Mouse (Mus musculus) thymus, adult 2 months (tissue): ENCODE data around the gene Nol12. TPM values are rescaled to one million over a fixed set of nuclear protein-coding genes. Genes with fewer than 3 reads are reported as not detected.

Experiments
- DNase-seq: peaks from one replicate; pipeline ENCODE4 v3.0.0; 2021
- H3K27ac ChIP-seq: fragments of 200-500 bp; 2 replicates; pipeline ENCODE4 v1.5.1; 2012; ENCODE audit warnings: low read length, control low read depth; ENCODE audit not compliant: control insufficient read depth, insufficient read depth
- H3K27me3 ChIP-seq: fragments of 200-500 bp; 2 replicates; pipeline ENCODE4 v1.6.1; 2012; ENCODE audit warnings: mild to moderate bottlenecking, low read length, moderate library complexity, mixed read lengths; ENCODE audit not compliant: control insufficient read depth, insufficient read depth
- H3K36me3 ChIP-seq: fragments of 200-500 bp; 2 replicates; pipeline ENCODE4 v1.6.1; 2012; ENCODE audit warnings: mild to moderate bottlenecking, low read length, moderate library complexity; ENCODE audit not compliant: control insufficient read depth, insufficient read depth
- H3K4me1 ChIP-seq: fragments of 200-500 bp; replicated peaks from 2 replicates; pipeline ENCODE4 v1.6.1; 2012; ENCODE audit warnings: low read length; ENCODE audit not compliant: control insufficient read depth, insufficient read depth
- H3K4me3 ChIP-seq: fragments of 200-500 bp; 2 replicates; pipeline ENCODE4 v1.5.1; 2012; ENCODE audit warnings: mild to moderate bottlenecking, low read length, control low read depth, moderate library complexity; ENCODE audit not compliant: control insufficient read depth, insufficient read depth
- CTCF ChIP-seq: fragments of 200-500 bp; IDR thresholded peaks from 2 replicates; pipeline ENCODE4 v1.5.1; 2012; ENCODE audit warnings: mild to moderate bottlenecking, control low read depth, low read length, moderate library complexity, borderline replicate concordance; ENCODE audit not compliant: control insufficient read depth, poor library complexity, insufficient read depth; ENCODE audit errors: extremely low read depth
- POLR2A ChIP-seq: fragments of 200-500 bp; IDR thresholded peaks from 2 replicates; pipeline ENCODE4 v1.6.1; 2012; ENCODE audit warnings: mild to moderate bottlenecking, low read length, control low read depth, moderate library complexity; ENCODE audit not compliant: control insufficient read depth, poor library complexity, insufficient read depth; ENCODE audit errors: extremely low read depth
- WGBS: fragments of 180-500 bp; shearing (Covaris S2); methylation state at CpG from one replicate; pipeline ENCODE4 v1.1.7; 2018; 5-methylcytosine and 5-hydroxymethylcytosine counted together
- polyA plus RNA-seq: library from polyadenylated mRNA; depleted of rRNA; stranded (reverse); fragments of >200 nt; gene quantifications from 2 replicates; pipeline ENCODE4 v1.2.3, GENCODE M21; 2012

Nol12 gene
- polyA plus RNA-seq, 1 experiment = 27.9 TPM

- 45% methylated on average over 8 of the region's 8 CpGs for WGBS
Observed at GRCm38 (mm10) chr15:78914823-78915659, 19.7 kb upstream of the Nol12 start.

GRCm38 (mm10) chr15:78915660-78916017 lies 19.1 kb upstream of the Nol12 start:
- Histone ChIP-seq H3K4me3 (no peak overlapping the region), H3K27ac (no peak overlapping the region), H3K4me1 (peaks cover 30% of the 10 kb centered on the region), H3K36me3 (no peaks in the 10 kb centered on the region), H3K27me3 (no peaks in the 10 kb centered on the region)
- WGBS = 7% methylated on average over 8 of the region's 8 CpGs
- TF ChIP-seq POLR2A (no peak), CTCF (no peak; the same call in 1 of the 2 replicates)
- DNase-seq = peak; percentile 82

More at GRCm38 (mm10) chr15:78914823-78915659, 19.7 kb upstream of the Nol12 start:
- TF ChIP-seq CTCF = no peak
- TF ChIP-seq POLR2A = no peak
- peaks cover 30% of the 10 kb centered on the region for H3K4me1 ChIP-seq
- H3K27ac ChIP-seq = no peak overlapping the region
- H3K36me3 ChIP-seq = peaks cover under 1% of the 10 kb centered on the region
- H3K4me3 ChIP-seq = peak overlapping the region; percentile 70
- no peaks in the 10 kb centered on the region for H3K27me3 ChIP-seq
- DNase-seq = no peak

GRCm38 (mm10) chr15:78916052-78916826 lies 18.5 kb upstream of the Nol12 start:
- DNase-seq = no peak
- TF ChIP-seq POLR2A (no peak), CTCF (peak; percentile 33; the same call in 1 of the 2 replicates)
- H3K4me1 ChIP-seq = peaks cover 30% of the 10 kb centered on the region
- 87% methylated on average over 12 of the region's 12 CpGs for WGBS
- no peaks in the 10 kb centered on the region for H3K36me3 ChIP-seq
- no peak overlapping the region for H3K27ac ChIP-seq
- H3K4me3 ChIP-seq = no peak overlapping the region
- H3K27me3 ChIP-seq = no peaks in the 10 kb centered on the region

- Histone ChIP-seq H3K27ac (no peak overlapping the region), H3K27me3 (no peaks in the 10 kb centered on the region), H3K4me1 (peaks cover 42% of the 10 kb centered on the region), H3K36me3 (no peaks in the 10 kb centered on the region), H3K4me3 (no peak overlapping the region)
- 96% methylated on average over 23 of the region's 23 CpGs for WGBS
- DNase-seq = no peak
- TF ChIP-seq CTCF = no peak
- TF ChIP-seq POLR2A = no peak
Observed at GRCm38 (mm10) chr15:78918126-78918525, 16.6 kb upstream of the Nol12 start.

GRCm38 (mm10) chr15:78919914-78920313 lies 14.8 kb upstream of the Nol12 start:
- H3K27me3 ChIP-seq = no peaks in the 10 kb centered on the region
- no peak overlapping the region for H3K4me3 ChIP-seq
- no peaks in the 10 kb centered on the region for H3K36me3 ChIP-seq
- H3K27ac ChIP-seq = no peak overlapping the region
- no peak for DNase-seq
- TF ChIP-seq POLR2A (no peak), CTCF (no peak)
- peaks cover 45% of the 10 kb centered on the region for H3K4me1 ChIP-seq
- 91% methylated on average over 12 of the region's 12 CpGs for WGBS

- no peak for DNase-seq
- Histone ChIP-seq H3K27ac (peak overlapping the region; percentile 71; the same call in 1 of the 2 replicates), H3K4me1 (peaks cover 55% of the 10 kb centered on the region), H3K36me3 (no peaks in the 10 kb centered on the region), H3K27me3 (no peaks in the 10 kb centered on the region), H3K4me3 (no peak overlapping the region)
- no peak for TF ChIP-seq CTCF
- TF ChIP-seq POLR2A = no peak
- WGBS = 39% methylated on average over 7 of the region's 7 CpGs
Observed at GRCm38 (mm10) chr15:78922700-78923099, 12.0 kb upstream of the Nol12 start.

- 4% methylated on average over 6 of the region's 6 CpGs for WGBS
- DNase-seq = peak; percentile 76
- Histone ChIP-seq H3K4me1 (peaks cover 59% of the 10 kb centered on the region), H3K27ac (peak overlapping the region; percentile 71), H3K4me3 (no peak overlapping the region), H3K27me3 (no peaks in the 10 kb centered on the region), H3K36me3 (no peaks in the 10 kb centered on the region)
- TF ChIP-seq POLR2A (peak; percentile 32; the same call in 1 of the 2 replicates), CTCF (no peak)
Observed at GRCm38 (mm10) chr15:78923585-78923984, 11.1 kb upstream of the Nol12 start.
